Mouse (Mus musculus) liver, embryonic 14.5 days (tissue): Measurements from ENCODE around the gene Fgf8. TPM values are rescaled to one million over a fixed set of nuclear protein-coding genes. Genes with fewer than 3 reads are reported as not detected.

Experiments
- ATAC-seq: fragments of 200-750 bp; cut with Nextera tagmentation; 2 replicates; pipeline ENCODE4 v1.8.0; 2017; ENCODE audit warnings: moderate number of reproducible peaks, mild to moderate bottlenecking, moderate library complexity; ENCODE audit not compliant: insufficient read depth
- DNase-seq, 3 experiments: peaks; one replicate each; pipeline ENCODE4 v3.0.0-alpha.2; 2012 to 2013; ENCODE audit warnings: low read depth in 3 of 3, low spot score in 3 of 3
- H3K27ac ChIP-seq: fragments of 300-500 bp; sonication (generic); 2 replicates; pipeline ENCODE4 v1.5.1; 2014; ENCODE audit warnings: moderate library complexity, mild to moderate bottlenecking, control low read depth, inconsistent platforms
- H3K27me3 ChIP-seq: fragments of 300-500 bp; sonication (generic); 2 replicates; pipeline ENCODE4 v1.6.1; 2014; ENCODE audit warnings: mild to moderate bottlenecking, low read length, moderate library complexity; ENCODE audit not compliant: control insufficient read depth, insufficient read depth
- H3K36me3 ChIP-seq: fragments of 300-500 bp; sonication (generic); replicated peaks from 2 replicates; pipeline ENCODE4 v1.6.1; 2014; ENCODE audit warnings: low read depth; ENCODE audit not compliant: control insufficient read depth, insufficient read depth
- H3K4me1 ChIP-seq, 2 experiments: fragments of 200-500 bp in 1 of 2; fragments of 300-500 bp in 1 of 2; sonication (generic) in 1 of 2; replicated peaks; 2 replicates each; pipeline ENCODE4 v1.6.1; 2012 to 2014; ENCODE audit warnings: antibody characterized with exemption in 1 of 2, inconsistent platforms in 1 of 2, low read length in 1 of 2; ENCODE audit not compliant: control insufficient read depth in 2 of 2, insufficient read depth in 2 of 2
- H3K4me2 ChIP-seq: fragments of 300-500 bp; sonication (generic); 2 replicates; pipeline ENCODE4 v1.6.1; 2014; ENCODE audit warnings: low read depth, mild to moderate bottlenecking, control low read depth, moderate library complexity
- H3K4me3 ChIP-seq, 2 experiments: fragments of 200-500 bp in 1 of 2; fragments of 300-500 bp in 1 of 2; sonication (generic) in 1 of 2; 2 replicates each; pipeline ENCODE4 v1.5.1; 2012 to 2014; ENCODE audit warnings: low read depth in 2 of 2, low read length in 2 of 2, mild to moderate bottlenecking in 2 of 2, control low read depth in 1 of 2, inconsistent platforms in 1 of 2, moderate library complexity in 1 of 2; ENCODE audit not compliant: insufficient read depth in 1 of 2
- H3K9ac ChIP-seq: fragments of 300-500 bp; sonication (generic); replicated peaks from 2 replicates; pipeline ENCODE4 v1.6.1; 2014; ENCODE audit warnings: mild to moderate bottlenecking, control low read depth, moderate library complexity
- H3K9me3 ChIP-seq: fragments of 300-500 bp; sonication (generic); 2 replicates; pipeline ENCODE4 v1.6.1; 2016; ENCODE audit warnings: low read length, mixed read lengths; ENCODE audit not compliant: control insufficient read depth
- CTCF ChIP-seq: IDR thresholded peaks from 2 replicates; pipeline ENCODE4 v1.5.1; 2016; ENCODE audit warnings: antibody characterized with exemption, low read depth, control low read depth
- EP300 ChIP-seq: IDR thresholded peaks from 2 replicates; pipeline ENCODE4 v1.6.1; 2016; ENCODE audit warnings: antibody characterized with exemption, low read depth
- WGBS: fragments of 180-500 bp; shearing (Covaris S2); extraction: QIAGEN DNeasy Blood & Tissue Kit; methylation state at CpG from one replicate; pipeline ENCODE4 v1.1.7; 2014; ENCODE audit not compliant: insufficient replicate concordance; 5-methylcytosine and 5-hydroxymethylcytosine counted together
- polyA plus RNA-seq, 2 experiments: library from polyadenylated mRNA; depleted of rRNA in 1 of 2; stranded (reverse) in 1 of 2; unstranded in 1 of 2; fragments of >200 nt; fragmentation: Nextera tagmentation in 1 of 2; extraction: Ambion mirVana in 1 of 2; gene quantifications; 2 replicates each; pipeline versions ENCODE4 v1.2.1 to v1.2.3; 2012 to 2014

Fgf8 gene
- polyA plus RNA-seq, 2 experiments = 0.08 TPM; not detected in 1

GRCm38 (mm10) chr19:45694056-45694455 is 48.7 kb downstream of the Fgf8 start:
- DNase-seq = no peak
- Histone ChIP-seq H3K4me3 (no peak overlapping the region), H3K27me3 (peaks cover 4% of the 10 kb centered on the region; the same call in 1 of the 2 replicates), H3K36me3 (no peaks in the 10 kb centered on the region), H3K4me2 (no peak overlapping the region), H3K27ac (no peak overlapping the region), H3K4me1 (no peaks in the 10 kb centered on the region), H3K9ac (no peak overlapping the region), H3K9me3 (no peaks in the 10 kb centered on the region)
- 16% methylated on average over 3 of the region's 3 CpGs for WGBS
- TF ChIP-seq EP300 = no peak
- TF ChIP-seq CTCF = peak; percentile 47
- ATAC-seq = no peak

GRCm38 (mm10) chr19:45692211-45692610 is 50.5 kb downstream of the Fgf8 start:
- 0 out of 4 replicates have a peak, but pooled peaks cover 0 to 2% of the 10 kb centered on the region in 2 experiments for H3K4me1 ChIP-seq
- 68% methylated on average over 8 of the region's 8 CpGs for WGBS
- no peak overlapping the region for H3K27ac ChIP-seq
- TF ChIP-seq EP300 = no peak
- no peak for TF ChIP-seq CTCF
- DNase-seq (no peak), ATAC-seq (no peak)
- peaks cover 4% of the 10 kb centered on the region; the same call in 1 of the 2 replicates for H3K27me3 ChIP-seq
- no peak overlapping the region for H3K9ac ChIP-seq
- no peaks in the 10 kb centered on the region for H3K36me3 ChIP-seq
- no peaks in the 10 kb centered on the region for H3K9me3 ChIP-seq
- no peak overlapping the region for H3K4me3 ChIP-seq
- no peak overlapping the region for H3K4me2 ChIP-seq

GRCm38 (mm10) chr19:45691001-45691535 is 51.6 kb downstream of the Fgf8 start:
- Histone ChIP-seq H3K9ac (no peak overlapping the region), H3K27me3 (peaks cover 4% of the 10 kb centered on the region; the same call in 1 of the 2 replicates), H3K9me3 (no peaks in the 10 kb centered on the region), H3K36me3 (no peaks in the 10 kb centered on the region), H3K27ac (no peak overlapping the region), H3K4me1 (0 out of 4 replicates have a peak, but pooled peaks cover 0 to 2% of the 10 kb centered on the region in 2 experiments), H3K4me3 (no peak overlapping the region), H3K4me2 (no peak overlapping the region)
- 74% methylated on average over 8 of the region's 8 CpGs for WGBS
- ATAC-seq = no peak
- no peak for TF ChIP-seq CTCF
- TF ChIP-seq EP300 = no peak
- no peak for DNase-seq

- Histone ChIP-seq H3K4me2 (no peak overlapping the region), H3K36me3 (no peaks in the 10 kb centered on the region), H3K9me3 (no peaks in the 10 kb centered on the region), H3K9ac (no peak overlapping the region), H3K27me3 (no peaks in the 10 kb centered on the region), H3K4me3 (no peak overlapping the region), H3K27ac (no peak overlapping the region), H3K4me1 (0 out of 4 replicates have a peak, but pooled peaks cover 0 to 2% of the 10 kb centered on the region in 2 experiments)
- 56% methylated on average over 4 of the region's 4 CpGs for WGBS
- no peak for DNase-seq
- no peak for ATAC-seq
- no peak for TF ChIP-seq CTCF
These were observed 55.7 kb downstream of the Fgf8 start for GRCm38 (mm10) chr19:45687001-45687400.

Other genes with a start within 250 kb of the Fgf8 start
- 3.4 and 3.7 TPM in 2 replicates for gene Poll, start 182.4 kb downstream of the Fgf8 start, polyA plus RNA-seq (2012; rRNA removed)
- gene Poll, start 182.4 kb downstream of the Fgf8 start, polyA plus RNA-seq (2014; fragmentation: Nextera tagmentation; extraction: Ambion mirVana) = 4.1 and 5.0 TPM in 2 replicates
- 3.5 and 7.5 TPM in 2 replicates for gene Gm17018, start 182.3 kb downstream of the Fgf8 start, polyA plus RNA-seq (2012; rRNA removed)
- gene Gm17018, start 182.3 kb downstream of the Fgf8 start, polyA plus RNA-seq (2014; fragmentation: Nextera tagmentation; extraction: Ambion mirVana) = 15.5 and 19.0 TPM in 2 replicates
- 14.5 and 18.9 TPM in 2 replicates for gene Fbxw4, start 82.6 kb downstream of the Fgf8 start, polyA plus RNA-seq (2012; rRNA removed)
- 2.5 and 3.1 TPM in 2 replicates for gene Fbxw4, start 82.6 kb downstream of the Fgf8 start, polyA plus RNA-seq (2014; fragmentation: Nextera tagmentation; extraction: Ambion mirVana)
- gene Npm3, start 6.7 kb upstream of the Fgf8 start, polyA plus RNA-seq (2012; rRNA removed) = 59.0 and 59.7 TPM in 2 replicates
- gene Npm3, start 6.7 kb upstream of the Fgf8 start, polyA plus RNA-seq (2014; fragmentation: Nextera tagmentation; extraction: Ambion mirVana) = 10.6 and 11.4 TPM in 2 replicates
- gene Mgea5, start 40.9 kb upstream of the Fgf8 start, polyA plus RNA-seq (2012; rRNA removed) = 17.1 and 25.2 TPM in 2 replicates
- gene Mgea5, start 40.9 kb upstream of the Fgf8 start, polyA plus RNA-seq (2014; fragmentation: Nextera tagmentation; extraction: Ambion mirVana) = 15.0 and 16.7 TPM in 2 replicates
- gene Kcnip2, start 73.1 kb upstream of the Fgf8 start, polyA plus RNA-seq (2012; rRNA removed) = 1.7 TPM in 2 replicates
- 1.5 and 1.7 TPM in 2 replicates for gene Kcnip2, start 73.1 kb upstream of the Fgf8 start, polyA plus RNA-seq (2014; fragmentation: Nextera tagmentation; extraction: Ambion mirVana)